Mouse (Mus musculus) spleen, adult 2 months (tissue): ENCODE data around the gene Aspg. TPM values are rescaled to one million over a fixed set of nuclear protein-coding genes. Genes with fewer than 3 reads are reported as not detected.

ENCODE experiments used
- DNase-seq, 2 experiments: peaks; one replicate each; pipeline versions ENCODE4 v3.0.0 to v3.0.0-alpha.2; 2012 to 2021; ENCODE audit warnings: low spot score in 2 of 2, low read depth in 1 of 2
- H3K27ac ChIP-seq: fragments of 200-500 bp; 2 replicates; pipeline ENCODE4 v1.5.1; 2012; ENCODE audit warnings: low read length, inconsistent platforms; ENCODE audit not compliant: insufficient read depth
- H3K27me3 ChIP-seq: fragments of 200-500 bp; 2 replicates; pipeline ENCODE4 v1.6.1; 2012; ENCODE audit warnings: mild to moderate bottlenecking, moderate library complexity, low read length, inconsistent platforms; ENCODE audit not compliant: control insufficient read depth, insufficient read depth
- H3K36me3 ChIP-seq: fragments of 200-500 bp; 2 replicates; pipeline ENCODE4 v1.6.1; 2012; ENCODE audit warnings: mild to moderate bottlenecking, low read length, inconsistent platforms; ENCODE audit not compliant: control insufficient read depth, insufficient read depth
- H3K4me1 ChIP-seq: fragments of 200-500 bp; 2 replicates; pipeline ENCODE4 v1.6.1; 2011; ENCODE audit warnings: inconsistent platforms; ENCODE audit not compliant: control insufficient read depth, insufficient read depth, insufficient read length
- H3K4me3 ChIP-seq: fragments of 200-500 bp; 2 replicates; pipeline ENCODE4 v1.5.1; 2011; ENCODE audit warnings: mild to moderate bottlenecking, inconsistent platforms; ENCODE audit not compliant: insufficient read depth, insufficient read length; ENCODE audit errors: extremely low read depth
- CTCF ChIP-seq: fragments of 200-500 bp; IDR thresholded peaks from 2 replicates; pipeline ENCODE4 v1.5.1; 2011; ENCODE audit warnings: mild to moderate bottlenecking, inconsistent platforms; ENCODE audit not compliant: insufficient read depth, insufficient read length, insufficient replicate concordance; ENCODE audit errors: extremely low read depth
- POLR2A ChIP-seq: fragments of 200-500 bp; IDR thresholded peaks from 2 replicates; pipeline ENCODE4 v1.6.1; 2011; ENCODE audit warnings: low read depth, low read length, inconsistent platforms
- WGBS: fragments of 180-500 bp; shearing (Covaris S2); methylation state at CpG from one replicate; pipeline ENCODE4 v1.1.7; 2018; 5-methylcytosine and 5-hydroxymethylcytosine counted together
- polyA plus RNA-seq: library from polyadenylated mRNA; depleted of rRNA; stranded (reverse); fragments of >200 nt; gene quantifications from 2 replicates; pipeline ENCODE4 v1.2.3, GENCODE M21; 2012

The Aspg gene
- polyA plus RNA-seq, 1 experiment: 0.54 TPM

- Histone ChIP-seq H3K27me3 (no peaks in the 10 kb centered on the region), H3K27ac (no peak overlapping the region), H3K4me3 (no peak overlapping the region), H3K4me1 (no peaks in the 10 kb centered on the region), H3K36me3 (no peaks in the 10 kb centered on the region)
- 69% methylated on average over 12 of the region's 12 CpGs for WGBS
- TF ChIP-seq CTCF (no peak), POLR2A (no peak)
- no peak for DNase-seq
These were observed 17.7 kb upstream of the Aspg start for GRCm38 (mm10) chr12:112088609-112089324.

DNA sequence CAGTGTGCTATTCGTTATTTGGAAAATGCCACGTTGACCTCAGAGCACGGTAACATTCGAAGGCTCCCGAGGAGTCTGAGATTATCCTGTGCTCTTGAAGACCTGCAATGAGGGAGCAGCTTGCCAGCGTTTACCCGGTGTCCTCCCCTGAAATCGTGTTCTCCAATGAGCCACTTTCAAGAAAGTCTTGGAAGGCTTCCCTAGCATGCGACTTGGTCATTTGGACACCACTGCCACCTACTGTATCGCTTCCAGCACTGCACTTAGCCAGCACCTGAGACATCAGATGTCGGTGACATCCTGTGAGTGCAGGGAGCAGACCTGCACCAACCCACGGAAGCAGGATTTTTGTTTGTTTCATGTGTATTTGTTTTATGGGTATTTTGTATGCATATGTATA lies 15.4 kb upstream of the Aspg start:
- Histone ChIP-seq H3K4me3 (no peak overlapping the region), H3K27me3 (no peaks in the 10 kb centered on the region), H3K27ac (no peak overlapping the region), H3K36me3 (no peaks in the 10 kb centered on the region), H3K4me1 (no peaks in the 10 kb centered on the region)
- WGBS: 10% methylated on average over 12 of the region's 12 CpGs
- TF ChIP-seq CTCF (peak; percentile 50; the same call in 1 of the 2 replicates), POLR2A (no peak)
- DNase-seq: peak; percentile 12 to 20

GRCm38 (mm10) chr12:112094261-112094880 lies 12.1 kb upstream of the Aspg start:
- no peaks in the 10 kb centered on the region for H3K36me3 ChIP-seq
- H3K27ac ChIP-seq: no peak overlapping the region
- H3K4me1 ChIP-seq: no peaks in the 10 kb centered on the region
- no peak for TF ChIP-seq CTCF
- no peak for TF ChIP-seq POLR2A
- H3K4me3 ChIP-seq: no peak overlapping the region
- WGBS: 84% methylated on average over 8 of the region's 8 CpGs
- DNase-seq: no peak
- no peaks in the 10 kb centered on the region for H3K27me3 ChIP-seq

DNA sequence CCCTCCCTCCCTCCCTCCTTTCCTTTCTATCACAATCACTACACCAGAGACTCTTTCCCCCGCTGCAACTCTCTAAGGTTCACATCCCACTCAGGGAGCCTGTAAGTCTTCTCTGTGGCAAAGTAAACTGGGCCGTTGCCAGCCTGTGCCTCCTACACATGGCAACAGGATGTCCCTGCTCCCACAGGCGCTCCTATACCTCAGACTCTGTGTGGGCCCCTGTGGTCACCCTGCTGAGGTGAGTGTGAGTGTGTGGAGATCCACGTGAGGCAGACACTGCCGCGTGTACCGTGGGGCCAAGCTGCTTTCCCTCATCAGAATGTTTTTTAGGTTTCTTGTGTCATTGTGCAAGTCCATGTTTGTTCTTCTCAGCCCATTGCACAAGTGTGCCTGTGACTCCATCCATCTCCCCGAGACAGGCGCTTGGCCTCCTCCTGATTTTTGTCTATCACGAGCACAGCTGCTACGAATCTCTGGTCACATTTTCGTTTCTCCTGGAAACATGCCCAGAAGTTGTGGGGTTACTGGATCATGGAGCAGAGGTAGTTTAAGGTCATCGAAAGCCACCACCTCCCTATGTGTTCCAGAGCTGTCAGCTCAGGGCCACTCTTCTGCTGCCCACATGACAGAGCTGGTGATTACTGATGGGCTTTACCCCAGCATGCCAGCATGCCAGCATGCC lies 10.3 kb upstream of the Aspg start:
- no peaks in the 10 kb centered on the region for H3K4me1 ChIP-seq
- H3K4me3 ChIP-seq: no peak overlapping the region
- TF ChIP-seq POLR2A (no peak), CTCF (no peak)
- DNase-seq: no peak
- WGBS: 60% methylated on average over 13 of the region's 13 CpGs
- no peaks in the 10 kb centered on the region for H3K36me3 ChIP-seq
- no peak overlapping the region for H3K27ac ChIP-seq
- H3K27me3 ChIP-seq: no peaks in the 10 kb centered on the region

DNA sequence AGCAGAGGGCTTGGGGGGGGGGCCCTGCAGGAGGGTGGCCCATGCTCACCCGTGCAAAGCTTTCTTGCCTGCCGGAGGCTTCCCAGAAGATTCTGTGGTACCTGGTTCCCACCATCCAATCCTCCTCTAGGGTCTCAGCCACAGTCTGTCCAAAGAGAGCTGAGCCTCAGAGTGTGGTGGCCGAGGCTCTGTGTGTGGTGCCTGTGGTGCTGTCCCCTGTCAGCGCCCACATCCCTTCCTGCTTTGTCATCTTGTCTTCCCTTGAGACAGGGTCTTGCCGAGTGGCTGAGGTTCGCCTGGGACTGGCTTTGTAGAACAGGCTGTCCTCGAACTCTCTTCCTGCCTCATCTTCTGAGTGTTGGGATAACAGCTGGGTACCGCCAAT lies 9.8 kb upstream of the Aspg start:
- Histone ChIP-seq H3K27me3 (no peaks in the 10 kb centered on the region), H3K36me3 (no peaks in the 10 kb centered on the region), H3K4me1 (no peaks in the 10 kb centered on the region), H3K4me3 (no peak overlapping the region), H3K27ac (no peak overlapping the region)
- WGBS: 62% methylated on average over 8 of the region's 8 CpGs
- TF ChIP-seq CTCF (no peak), POLR2A (no peak)
- DNase-seq: no peak

DNA sequence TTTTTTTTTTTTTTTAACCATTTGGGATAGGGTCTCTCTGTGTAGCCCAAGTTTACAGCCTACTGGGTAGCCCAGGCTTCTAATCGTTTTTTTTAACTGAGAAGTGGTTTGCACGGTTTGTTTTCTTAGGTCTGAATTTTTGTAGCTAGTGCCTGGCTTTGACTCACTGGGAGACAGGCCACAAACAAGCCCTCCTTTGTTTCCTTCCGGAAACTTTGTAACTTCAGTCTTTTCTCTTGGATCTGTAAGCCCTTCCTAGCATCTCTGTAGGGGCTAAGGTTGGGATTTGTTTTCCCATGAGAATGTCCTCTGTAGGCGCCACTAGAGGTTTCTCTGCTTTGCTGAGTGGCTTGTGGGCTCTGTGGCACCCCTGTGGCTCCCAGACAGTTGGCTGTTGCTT lies 6.4 kb upstream of the Aspg start:
- H3K4me3 ChIP-seq: no peak overlapping the region
- H3K27me3 ChIP-seq: no peaks in the 10 kb centered on the region
- no peaks in the 10 kb centered on the region for H3K36me3 ChIP-seq
- no peaks in the 10 kb centered on the region for H3K4me1 ChIP-seq
- 75% methylated on average over 4 of the region's 4 CpGs for WGBS
- no peak overlapping the region for H3K27ac ChIP-seq
- TF ChIP-seq CTCF (no peak), POLR2A (no peak)
- DNase-seq: no peak
